Mouse (Mus musculus): Measurements from ENCODE around the gene Mrps18b. TPM values are rescaled to one million over a fixed set of nuclear protein-coding genes. Genes with fewer than 3 reads are reported as not detected.

Mrps18b gene
- polyA plus RNA-seq, 1 experiment = 39.5 TPM

DNA sequence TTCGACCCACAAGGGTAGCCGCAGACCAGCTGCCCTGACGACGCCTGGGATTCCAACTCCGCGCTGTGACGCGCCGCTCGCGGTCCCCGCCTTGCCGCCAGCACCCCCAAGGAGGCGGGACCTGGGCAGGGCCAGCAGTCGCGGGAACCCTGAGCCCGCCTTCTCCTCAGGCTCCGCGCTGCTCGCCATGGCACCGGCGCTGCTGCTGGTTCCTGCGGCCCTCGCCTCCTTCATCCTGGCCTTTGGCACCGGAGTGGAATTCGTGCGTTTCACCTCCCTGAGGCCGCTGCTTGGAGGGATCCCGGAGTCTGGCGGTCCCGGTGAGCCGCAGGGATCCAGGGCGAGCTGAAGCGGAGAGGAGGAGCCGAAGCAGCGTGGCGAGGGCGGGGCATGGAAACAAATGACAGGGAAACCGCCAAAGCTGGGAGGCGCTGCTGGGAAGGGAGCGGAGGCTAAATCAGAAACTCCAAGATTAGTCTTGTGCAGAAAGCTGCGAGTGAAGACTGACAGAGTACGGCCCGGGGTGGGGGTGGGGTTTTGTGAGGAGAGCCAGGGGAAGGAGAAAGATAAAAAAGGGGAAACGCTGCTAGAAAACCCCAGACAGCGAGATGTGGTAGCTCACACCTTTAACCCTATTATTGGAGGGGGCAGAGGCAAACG is 54.9 kb downstream of the Mrps18b start, which contains the start of gene Nrm:
Gene Nrm, plus strand, starts transcription at position 121 of the 660 bp plus-strand sequence.
- Histone ChIP-seq H3K4me1 (ENCODE audit: control insufficient read depth, insufficient read depth, insufficient read length) (peaks cover 3% of the 10 kb centered on the region; the same call in 1 of the 2 replicates), H3K27me3 (ENCODE audit: control insufficient read depth, insufficient read depth, low read length) (no peaks in the 10 kb centered on the region), H3K36me3 (ENCODE audit: control insufficient read depth, insufficient read depth, low read length) (0 out of 2 replicates have a peak, but pooled peaks cover 4% of the 10 kb centered on the region), H3K4me3 (ENCODE audit: extremely low read depth, insufficient read depth, insufficient read length) (peak within 1 kb of the TSS; percentile 78), H3K27ac (ENCODE audit: insufficient read depth, low read length) (peak within 1 kb of the TSS; percentile 53)
- TF ChIP-seq POLR2A (IDR thresholded peaks at IDR 0.05; ENCODE audit: low read depth, low read length) (peak; percentile 15; the same call in 1 of the 2 replicates), CTCF (IDR thresholded peaks at IDR 0.05; ENCODE audit: extremely low read depth, insufficient read depth, insufficient read length, insufficient replicate concordance) (no peak)
- under 1% methylated on average over 47 of the region's 47 CpGs for WGBS
- peak in 1 of 2 experiments; percentile 81 for DNase-seq (ENCODE audit: low read depth in 1 of 2, low spot score in 2 of 2)

DNA sequence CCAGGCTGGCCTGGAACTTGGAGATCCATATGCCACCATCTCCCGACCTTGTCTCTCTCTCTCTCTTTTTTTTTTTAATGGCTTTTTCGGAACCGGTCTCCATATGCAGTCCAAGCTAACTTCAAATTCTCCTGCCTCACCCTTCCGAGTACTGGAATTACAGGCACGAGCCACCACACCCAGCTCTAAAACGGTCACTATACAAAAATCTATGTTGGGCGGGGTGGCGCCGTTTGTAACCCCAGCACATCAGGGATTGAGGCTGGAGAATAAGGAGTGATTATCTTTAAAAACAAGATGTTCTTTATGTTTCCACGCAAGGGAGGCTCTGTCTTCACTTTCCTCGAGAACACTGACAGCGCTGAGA is 55.4 kb downstream of the Mrps18b start:
- TF ChIP-seq CTCF (IDR thresholded peaks at IDR 0.05; ENCODE audit: extremely low read depth, insufficient read depth, insufficient read length, insufficient replicate concordance) = no peak
- no peak for TF ChIP-seq POLR2A (IDR thresholded peaks at IDR 0.05; ENCODE audit: low read depth, low read length)
- H3K4me1 ChIP-seq (ENCODE audit: control insufficient read depth, insufficient read depth, insufficient read length) = peaks cover 3% of the 10 kb centered on the region; the same call in 1 of the 2 replicates
- H3K4me3 ChIP-seq (ENCODE audit: extremely low read depth, insufficient read depth, insufficient read length) = peak overlapping the region; percentile 78; the same call in 1 of the 2 replicates
- H3K36me3 ChIP-seq (ENCODE audit: control insufficient read depth, insufficient read depth, low read length) = 0 out of 2 replicates have a peak, but pooled peaks cover 4% of the 10 kb centered on the region
- WGBS = 11% methylated on average over 12 of the region's 12 CpGs
- no peak for DNase-seq (ENCODE audit: low read depth in 1 of 2, low spot score in 2 of 2)
- no peak overlapping the region for H3K27ac ChIP-seq (ENCODE audit: insufficient read depth, low read length)
- no peaks in the 10 kb centered on the region for H3K27me3 ChIP-seq (ENCODE audit: control insufficient read depth, insufficient read depth, low read length)

Other genes starting within 250 kb of the Mrps18b start
- gene Vars2, start 248.8 kb downstream of the Mrps18b start, polyA plus RNA-seq (2012; rRNA removed) = 28.9 and 37.3 TPM in 2 replicates
- 21.7 and 23.5 TPM in 2 replicates for gene Gtf2h4, start 242.7 kb downstream of the Mrps18b start, polyA plus RNA-seq (2012; rRNA removed)
- 27.0 and 38.7 TPM in 2 replicates for gene Ddr1, start 211.8 kb downstream of the Mrps18b start, polyA plus RNA-seq (2012; rRNA removed)
- gene Ier3, start 94.7 kb downstream of the Mrps18b start, polyA plus RNA-seq (2012; rRNA removed) = 3.7 and 5.1 TPM in 2 replicates
- gene Flot1, start 93.2 kb downstream of the Mrps18b start, polyA plus RNA-seq (2012; rRNA removed) = 29.9 and 35.8 TPM in 2 replicates
- 305 and 404 TPM in 2 replicates for gene Tubb5, start 78.1 kb downstream of the Mrps18b start, polyA plus RNA-seq (2012; rRNA removed)
- 10.8 and 11.6 TPM in 2 replicates for gene Mdc1, start 74.9 kb downstream of the Mrps18b start, polyA plus RNA-seq (2012; rRNA removed)
- 58.5 and 84.2 TPM in 2 replicates for gene Nrm, start 55.1 kb downstream of the Mrps18b start, polyA plus RNA-seq (2012; rRNA removed)
- gene Ppp1r18, start 50.8 kb downstream of the Mrps18b start, polyA plus RNA-seq (2012; rRNA removed) = 144 and 155 TPM in 2 replicates
- gene Dhx16, start 36.6 kb downstream of the Mrps18b start, polyA plus RNA-seq (2012; rRNA removed) = 79.1 and 85.7 TPM in 2 replicates
- 35.4 and 39.9 TPM in 2 replicates for gene 2310061I04Rik, start 19.0 kb downstream of the Mrps18b start, polyA plus RNA-seq (2012; rRNA removed)
- 24.3 and 34.8 TPM in 2 replicates for gene Atat1, start 6.3 kb downstream of the Mrps18b start, polyA plus RNA-seq (2012; rRNA removed)
- gene Ppp1r10, start within 50 bp of the Mrps18b start, polyA plus RNA-seq (2012; rRNA removed) = 26.1 and 27.1 TPM in 2 replicates
- gene Abcf1, start 53.4 kb upstream of the Mrps18b start, polyA plus RNA-seq (2012; rRNA removed) = 65.1 and 79.6 TPM in 2 replicates
- gene Gnl1, start 63.5 kb upstream of the Mrps18b start, polyA plus RNA-seq (2012; rRNA removed) = 28.9 and 33.9 TPM in 2 replicates
- gene Prr3, start 63.8 kb upstream of the Mrps18b start, polyA plus RNA-seq (2012; rRNA removed) = 19.3 and 24.3 TPM in 2 replicates
- 19.1 and 19.2 TPM in 2 replicates for gene H2-T24, start 104.2 kb upstream of the Mrps18b start, polyA plus RNA-seq (2012; rRNA removed)
- gene H2-T23, start 116.5 kb upstream of the Mrps18b start, polyA plus RNA-seq (2012; rRNA removed) = 344 and 382 TPM in 2 replicates
- 60.3 and 61.9 TPM in 2 replicates for gene H2-T22, start 126.4 kb upstream of the Mrps18b start, polyA plus RNA-seq (2012; rRNA removed)
- gene Gm6034, start 126.6 kb upstream of the Mrps18b start, polyA plus RNA-seq (2012; rRNA removed) = 0.08 and 0.22 TPM in 2 replicates
- 0.08 and 0.19 TPM in 2 replicates for gene Gm11127, start 142.0 kb upstream of the Mrps18b start, polyA plus RNA-seq (2012; rRNA removed)
- 0.43 and 0.44 TPM in 2 replicates for gene Gm19684, start 205.3 kb upstream of the Mrps18b start, polyA plus RNA-seq (2012; rRNA removed)
- not detected in 2 replicates for gene Gm7030, start 213.0 kb upstream of the Mrps18b start, polyA plus RNA-seq (2012; rRNA removed)